8 mouse cellular contexts compared by ENCODE assay signal in genomic region chr11:98586892-98587563, GRCm38 (mm10). TPM values are rescaled to one million over a fixed set of nuclear protein-coding genes. Genes with fewer than 3 reads are reported as not detected.
DNase-seq lines count a peak whose midpoint lies in the region; ATAC-seq lines count a peak whose summit lies in the region.

Gene Ormdl3, minus strand, starts transcription at chr11:98587368.

- H3K36me3 ChIP-seq in hindbrain, embryonic 12.5 days, result peaks cover 17% of the 10 kb centered on the region

- H3K4me3 ChIP-seq in hindbrain, embryonic 12.5 days, result peak within 1 kb of the TSS; percentile 86

- H3K4me2 ChIP-seq in hindbrain, embryonic 12.5 days (replicated peaks), result peak within 1 kb of the TSS; percentile 93

- H3K27me3 ChIP-seq in hindbrain, embryonic 12.5 days, result no peaks in the 10 kb centered on the region

- peak; percentile 99 for DNase-seq in Muller cell, postnatal 12 days (ENCODE audit: inconsistent ontology term)
- peak; percentile 96 for DNase-seq in cerebellum, adult 9-11 months
- peak; percentile 95 to 99 for DNase-seq in frontal cortex, postnatal 10 days (ENCODE audit: low spot score in 2 of 2)
- DNase-seq in layer of hippocampus, postnatal 14 days (ENCODE audit: low spot score in 2 of 2), result peak; percentile 97 to 99
- peak; percentile 99 for DNase-seq in lung, postnatal 14 days
- DNase-seq in retina, adult 2 months (ENCODE audit: low read depth, low spot score), result peak; percentile 93
- peak; percentile 97 to 98 for DNase-seq in thymus, postnatal 36 days

- peak; percentile 96 for ATAC-seq in hindbrain, embryonic 12.5 days (ENCODE audit: low FRiP score)

- WGBS in hindbrain, embryonic 12.5 days, result under 1% methylated on average over 49 of the region's 49 CpGs

- peak within 1 kb of the TSS; percentile 86 for H3K27ac ChIP-seq in hindbrain, embryonic 12.5 days

- peaks cover 34% of the 10 kb centered on the region for H3K4me1 ChIP-seq in hindbrain, embryonic 12.5 days

- H3K9me3 ChIP-seq in hindbrain, embryonic 12.5 days (replicated peaks), result no peaks in the 10 kb centered on the region

- peak within 1 kb of the TSS; percentile 90 for H3K9ac ChIP-seq in hindbrain, embryonic 12.5 days

RNA-seq across cellular contexts. Expression of gene Ormdl3, which starts in this region (rescaled TPM):
- 69.8 and 71.4 TPM in 2 replicates for polyA plus RNA-seq in hindbrain, embryonic 12.5 days (2016; fragmentation: Nextera tagmentation; extraction: Ambion mirVana)
- 10 to 100 TPM; 49.1 to 57.6 TPM for total RNA-seq in layer of hippocampus, postnatal 14 days (2021)

Comparison
In these comparisons a context has a peak if more than half of its experiments do, and no peak if none do; other contexts are left out.
1. Peak in every context shown above with its lines: DNase-seq, ATAC-seq, H3K4me3 ChIP-seq and H3K27ac ChIP-seq.